Mouse (Mus musculus) midbrain, embryonic 14.5 days (tissue): ENCODE measurements at regions not wholly inside any gene's neighbourhood (a gene's known extent, or its start where the extent isn't known, plus 50 kb on each side); places are given as distances from the start of the nearest gene placed in this dataset.

Experiments used
- ATAC-seq: fragments of 200-750 bp; cut with Nextera tagmentation; 2 replicates; pipeline ENCODE4 v1.8.0; 2017; ENCODE audit warnings: moderate number of reproducible peaks, moderate library complexity; ENCODE audit not compliant: low FRiP score, low TSS enrichment
- DNase-seq: peaks from one replicate; pipeline ENCODE4 v3.0.0-alpha.2; 2015
- H3K27ac ChIP-seq: fragments of 300-500 bp; sonication (generic); replicated peaks from 2 replicates; pipeline ENCODE4 v1.5.1; 2014; ENCODE audit warnings: mild to moderate bottlenecking, low read depth, low read length, moderate library complexity
- H3K27me3 ChIP-seq: fragments of 300-500 bp; sonication (generic); 2 replicates; pipeline ENCODE4 v1.6.1; 2014; ENCODE audit warnings: low read length, control low read depth, mixed read lengths; ENCODE audit not compliant: control insufficient read depth, insufficient read depth
- H3K36me3 ChIP-seq: fragments of 300-500 bp; sonication (generic); 2 replicates; pipeline ENCODE4 v1.6.1; 2014; ENCODE audit warnings: low read length, control low read depth; ENCODE audit not compliant: control insufficient read depth, insufficient read depth
- H3K4me1 ChIP-seq: fragments of 300-500 bp; sonication (generic); 2 replicates; pipeline ENCODE4 v1.6.1; 2014; ENCODE audit warnings: mild to moderate bottlenecking, antibody characterized with exemption, low read length, control low read depth; ENCODE audit not compliant: control insufficient read depth, insufficient read depth
- H3K4me2 ChIP-seq: fragments of 300-500 bp; sonication (generic); 2 replicates; pipeline ENCODE4 v1.6.1; 2014; ENCODE audit warnings: mild to moderate bottlenecking, low read length, moderate library complexity
- H3K4me3 ChIP-seq: fragments of 300-500 bp; sonication (generic); replicated peaks from 2 replicates; pipeline ENCODE4 v1.5.1; 2014; ENCODE audit warnings: low read depth, low read length
- H3K9ac ChIP-seq: fragments of 300-500 bp; sonication (generic); replicated peaks from 2 replicates; pipeline ENCODE4 v1.6.1; 2014; ENCODE audit warnings: mild to moderate bottlenecking, low read length, moderate library complexity
- H3K9me3 ChIP-seq: fragments of 300-500 bp; sonication (generic); 2 replicates; pipeline ENCODE4 v1.6.1; 2016; ENCODE audit warnings: low read length, control low read depth, mixed read lengths; ENCODE audit not compliant: control insufficient read depth
- WGBS: fragments of 180-500 bp; shearing (Covaris S2); extraction: QIAGEN DNeasy Blood & Tissue Kit; methylation state at CpG from one replicate; pipeline ENCODE4 v1.1.7; 2014; 5-methylcytosine and 5-hydroxymethylcytosine counted together

- WGBS = 87% methylated on average over 9 of the region's 9 CpGs
- H3K27ac ChIP-seq = no peak overlapping the region
- ATAC-seq = no peak
- no peak overlapping the region for H3K4me2 ChIP-seq
- H3K9ac ChIP-seq = no peak overlapping the region
- H3K4me1 ChIP-seq = no peaks in the 10 kb centered on the region
- no peaks in the 10 kb centered on the region for H3K36me3 ChIP-seq
- DNase-seq = no peak
- H3K9me3 ChIP-seq = no peaks in the 10 kb centered on the region
- no peak overlapping the region for H3K4me3 ChIP-seq
- no peaks in the 10 kb centered on the region for H3K27me3 ChIP-seq
Measured at GRCm38 (mm10) chr3:78884715-78885114, 401.6 kb downstream of the Rapgef2 start.

DNA sequence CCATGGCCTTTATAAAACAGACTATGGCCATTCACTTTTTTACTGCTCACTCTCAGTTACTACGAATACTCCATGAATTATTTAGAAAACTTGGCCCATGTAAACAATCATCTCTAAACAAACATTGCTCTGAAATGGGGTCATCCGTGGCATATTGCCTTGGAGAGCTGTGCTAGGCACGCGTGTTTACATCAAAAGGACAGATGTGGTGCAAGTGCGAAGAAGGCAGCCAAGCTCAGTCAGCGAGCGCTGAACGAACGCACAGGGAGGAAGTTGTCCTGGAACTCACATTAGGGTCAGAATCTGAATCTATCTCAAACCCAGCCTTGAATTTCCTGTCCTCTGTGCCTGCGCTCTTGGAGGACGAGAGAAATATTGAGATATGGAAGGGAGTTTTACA lies 402.3 kb downstream of the Rapgef2 start:
- Histone ChIP-seq H3K4me3 (no peak overlapping the region), H3K4me1 (no peaks in the 10 kb centered on the region), H3K27ac (no peak overlapping the region), H3K9me3 (no peaks in the 10 kb centered on the region), H3K9ac (no peak overlapping the region), H3K4me2 (no peak overlapping the region), H3K36me3 (no peaks in the 10 kb centered on the region), H3K27me3 (no peaks in the 10 kb centered on the region)
- 92% methylated on average over 11 of the region's 11 CpGs for WGBS
- DNase-seq (no peak), ATAC-seq (no peak)

DNA sequence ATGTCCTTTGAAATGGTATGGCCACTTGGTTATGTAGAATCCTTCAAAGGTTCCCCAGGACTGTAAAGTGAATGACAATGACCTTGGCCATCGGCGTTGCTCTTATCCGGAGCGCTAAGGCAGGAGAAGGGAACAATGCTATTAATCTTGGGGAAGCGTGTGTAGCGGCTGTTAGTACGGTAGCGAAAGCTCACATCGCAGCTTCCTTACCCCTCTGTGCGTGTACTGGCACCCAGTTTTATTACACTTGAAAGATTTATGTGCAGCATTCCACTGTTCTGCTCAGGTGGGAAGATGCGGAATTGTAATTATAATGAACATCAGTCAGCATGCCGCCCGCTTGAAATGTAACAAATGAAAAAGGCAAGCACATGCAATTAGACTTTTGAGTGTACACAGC lies 406.2 kb downstream of the Rapgef2 start:
- 82% methylated on average over 13 of the region's 13 CpGs for WGBS

GRCm38 (mm10) chr3:78877323-78877722 lies 409.0 kb downstream of the Rapgef2 start:
- no peaks in the 10 kb centered on the region for H3K9me3 ChIP-seq
- H3K27me3 ChIP-seq = no peaks in the 10 kb centered on the region
- no peak overlapping the region for H3K4me2 ChIP-seq
- no peak overlapping the region for H3K27ac ChIP-seq
- ATAC-seq (no peak), DNase-seq (peak; percentile 7)
- no peak overlapping the region for H3K9ac ChIP-seq
- no peaks in the 10 kb centered on the region for H3K36me3 ChIP-seq
- H3K4me1 ChIP-seq = no peaks in the 10 kb centered on the region
- H3K4me3 ChIP-seq = no peak overlapping the region
- WGBS = 18% methylated on average over 3 of the region's 3 CpGs

More for the DNA sequence above, 406.2 kb downstream of the Rapgef2 start:
- no peaks in the 10 kb centered on the region for H3K27me3 ChIP-seq
- H3K4me3 ChIP-seq = no peak overlapping the region
- H3K4me1 ChIP-seq = no peaks in the 10 kb centered on the region
- DNase-seq (no peak), ATAC-seq (no peak)
- H3K36me3 ChIP-seq = no peaks in the 10 kb centered on the region
- H3K27ac ChIP-seq = no peak overlapping the region
- no peak overlapping the region for H3K9ac ChIP-seq
- no peak overlapping the region for H3K4me2 ChIP-seq
- H3K9me3 ChIP-seq = no peaks in the 10 kb centered on the region

DNA sequence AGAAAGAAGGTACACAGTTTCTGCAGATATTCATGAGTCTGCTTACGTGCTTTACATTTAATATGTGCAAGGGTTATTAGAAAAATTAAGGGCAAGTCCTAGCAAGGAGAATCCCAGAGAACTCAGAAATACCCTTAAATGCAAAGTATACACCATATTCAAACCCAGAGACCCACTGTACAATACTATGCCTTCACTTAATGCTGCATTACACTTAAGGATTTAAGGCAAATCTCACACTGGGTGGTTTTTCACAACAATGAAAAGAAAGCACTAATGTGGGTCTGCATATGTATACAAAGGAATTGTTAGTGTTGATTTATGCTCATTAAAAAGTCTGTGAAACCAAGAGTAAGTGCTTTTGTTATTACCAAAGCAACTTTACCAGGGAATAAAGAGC lies 419.4 kb downstream of the Rapgef2 start:
- H3K9ac ChIP-seq = no peak overlapping the region
- H3K36me3 ChIP-seq = no peaks in the 10 kb centered on the region
- H3K4me1 ChIP-seq = 0 out of 2 replicates have a peak, but pooled peaks cover 8% of the 10 kb centered on the region
- no peak overlapping the region for H3K27ac ChIP-seq
- H3K27me3 ChIP-seq = no peaks in the 10 kb centered on the region
- H3K9me3 ChIP-seq = no peaks in the 10 kb centered on the region
- ATAC-seq = no peak
- no peak for DNase-seq
- H3K4me3 ChIP-seq = no peak overlapping the region
- no peak overlapping the region for H3K4me2 ChIP-seq
- WGBS = 22% methylated on average over 1 of the region's 1 CpGs

- Histone ChIP-seq H3K9me3 (no peaks in the 10 kb centered on the region), H3K4me1 (0 out of 2 replicates have a peak, but pooled peaks cover 8% of the 10 kb centered on the region), H3K36me3 (no peaks in the 10 kb centered on the region), H3K9ac (no peak overlapping the region), H3K4me2 (no peak overlapping the region), H3K27me3 (no peaks in the 10 kb centered on the region), H3K4me3 (no peak overlapping the region), H3K27ac (no peak overlapping the region; the same call in 1 of the 2 replicates)
- peak; percentile 60 for DNase-seq
- ATAC-seq = peak; percentile 53; the same call in 1 of the 2 replicates
- WGBS = 49% methylated on average over 9 of the region's 9 CpGs
Measured at GRCm38 (mm10) chr3:78866083-78866726, 420.1 kb downstream of the Rapgef2 start.

- Histone ChIP-seq H3K4me1 (0 out of 2 replicates have a peak, but pooled peaks cover 8% of the 10 kb centered on the region), H3K27me3 (no peaks in the 10 kb centered on the region)
Measured at GRCm38 (mm10) chr3:78863005-78863404, 423.3 kb downstream of the Rapgef2 start.

DNA sequence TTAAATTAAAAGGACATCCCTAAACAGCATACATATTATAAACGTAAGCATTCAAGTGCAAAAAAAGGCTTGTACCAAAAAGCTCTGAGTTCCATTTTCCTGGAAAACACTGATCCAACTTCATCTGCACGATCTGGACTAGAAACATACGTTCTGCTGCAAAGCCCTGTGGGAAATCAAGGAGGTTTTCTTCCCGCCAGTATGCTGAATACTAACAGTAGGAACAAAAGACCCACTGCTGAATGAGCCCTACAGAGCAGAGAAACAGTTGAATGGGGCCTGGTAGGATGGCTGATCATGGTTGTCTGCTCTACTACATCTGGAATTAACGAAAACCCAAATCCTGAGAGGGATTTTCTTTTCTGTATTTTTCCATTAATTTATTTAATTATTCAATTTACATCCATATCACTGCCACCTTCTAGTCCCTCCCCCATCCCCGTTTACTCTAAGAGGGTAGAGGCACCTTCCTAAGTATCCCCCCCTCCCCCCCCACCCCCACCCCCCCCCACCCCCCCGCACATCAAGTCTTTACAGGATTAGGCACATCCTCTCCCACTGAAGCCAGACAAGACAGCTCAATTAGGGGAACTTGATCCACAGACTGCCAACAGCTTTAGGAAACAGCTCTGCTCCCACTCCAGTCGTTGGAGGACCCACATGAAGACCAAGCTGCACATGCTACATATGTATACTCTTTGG lies 439.5 kb downstream of the Rapgef2 start:
- 0 out of 2 replicates have a peak, but pooled peaks have one; percentile 36 for ATAC-seq
- no peaks in the 10 kb centered on the region for H3K36me3 ChIP-seq
- 12% methylated on average over 7 of the region's 8 CpGs for WGBS

More at GRCm38 (mm10) chr3:78863005-78863404, 423.3 kb downstream of the Rapgef2 start:
- ATAC-seq = no peak
- DNase-seq = no peak
- no peaks in the 10 kb centered on the region for H3K9me3 ChIP-seq
- H3K36me3 ChIP-seq = no peaks in the 10 kb centered on the region
- H3K4me3 ChIP-seq = no peak overlapping the region
- H3K27ac ChIP-seq = no peak overlapping the region
- no peak overlapping the region for H3K4me2 ChIP-seq
- 85% methylated on average over 2 of the region's 2 CpGs for WGBS
- H3K9ac ChIP-seq = no peak overlapping the region

DNA sequence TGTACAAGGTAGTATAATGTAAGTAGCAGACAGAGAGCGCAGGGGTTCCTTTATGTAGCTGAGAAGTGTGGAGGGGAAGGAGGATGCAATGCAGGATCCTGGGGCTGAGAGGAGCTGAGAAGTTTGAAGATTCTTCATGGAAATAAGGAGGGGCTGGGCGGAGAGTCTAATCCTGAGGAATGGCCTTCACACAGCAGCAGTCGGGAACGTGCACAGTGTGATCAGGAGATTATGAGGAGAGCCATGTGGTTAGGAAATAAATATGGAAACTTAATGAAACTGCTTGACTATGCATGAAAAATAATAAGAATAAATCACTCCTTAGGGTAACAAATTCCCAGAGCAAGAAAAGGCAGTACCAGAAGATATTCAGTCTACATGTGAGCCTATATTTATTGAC lies 445.1 kb downstream of the Rapgef2 start:
- no peaks in the 10 kb centered on the region for H3K36me3 ChIP-seq
- H3K4me2 ChIP-seq = no peak overlapping the region
- no peaks in the 10 kb centered on the region for H3K4me1 ChIP-seq
- 51% methylated on average over 4 of the region's 4 CpGs for WGBS
- no peaks in the 10 kb centered on the region for H3K27me3 ChIP-seq
- no peak for ATAC-seq
- no peak overlapping the region for H3K4me3 ChIP-seq
- no peak overlapping the region for H3K9ac ChIP-seq
- DNase-seq = no peak
- H3K9me3 ChIP-seq = no peaks in the 10 kb centered on the region
- no peak overlapping the region for H3K27ac ChIP-seq

More for the DNA sequence above, 439.5 kb downstream of the Rapgef2 start:
- H3K27ac ChIP-seq = no peak overlapping the region
- H3K9ac ChIP-seq = no peak overlapping the region
- no peak overlapping the region for H3K4me3 ChIP-seq
- no peaks in the 10 kb centered on the region for H3K9me3 ChIP-seq
- H3K27me3 ChIP-seq = no peaks in the 10 kb centered on the region
- peak; percentile 19 for DNase-seq
- H3K4me2 ChIP-seq = no peak overlapping the region
- H3K4me1 ChIP-seq = no peaks in the 10 kb centered on the region; the same call in 1 of the 2 replicates
